Mouse (Mus musculus): ENCODE measurements around the gene Bola1. TPM values are rescaled to one million over a fixed set of nuclear protein-coding genes. Genes with fewer than 3 reads are reported as not detected.
"Not testable (repeated sequence)": the region's sequence is repeated elsewhere in the genome, so short reads cannot be mapped to it uniquely, and the experiment has no call there.

Bola1 gene
- polyA plus RNA-seq, 1 experiment, result 12.7 TPM

DNA sequence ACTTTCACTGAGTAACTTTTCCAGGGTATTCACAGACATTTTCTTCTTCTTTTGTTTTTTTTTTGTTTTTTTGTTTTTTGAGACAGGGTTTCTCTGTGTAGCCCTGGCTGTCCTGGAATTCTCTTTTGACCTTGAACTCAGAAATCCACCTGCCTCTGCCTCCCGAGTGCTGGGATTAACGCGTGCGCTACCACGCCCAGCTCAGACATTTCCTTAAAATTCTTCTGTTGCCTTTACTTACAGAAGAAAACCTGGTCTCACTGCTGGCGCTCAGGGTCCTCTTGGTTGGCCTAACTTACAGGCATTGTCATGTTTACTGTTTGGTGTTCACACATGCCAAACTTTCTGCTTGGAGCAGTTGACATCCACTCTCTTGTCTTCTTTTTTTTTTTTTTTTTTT is 44.3 kb downstream of the Bola1 start:
- 94% methylated on average over 6 of the region's 6 CpGs for WGBS
- H3K27ac ChIP-seq (ENCODE audit: control insufficient read depth, insufficient read depth, low read depth, low read length, poor library complexity), result no peak overlapping the region
- no peak overlapping the region for H3K4me3 ChIP-seq (replicated peaks; ENCODE audit: control insufficient read depth, low read depth, low read length)
- no peak for TF ChIP-seq POLR2A (IDR thresholded peaks at IDR 0.05; ENCODE audit: borderline replicate concordance, control insufficient read depth, low read depth, low read length)
- TF ChIP-seq CTCF (IDR thresholded peaks at IDR 0.05; ENCODE audit: control insufficient read depth, insufficient read depth, low read length), result no peak
- H3K4me1 ChIP-seq (ENCODE audit: control insufficient read depth, insufficient read depth, low read length), result peaks cover 2% of the 10 kb centered on the region

DNA sequence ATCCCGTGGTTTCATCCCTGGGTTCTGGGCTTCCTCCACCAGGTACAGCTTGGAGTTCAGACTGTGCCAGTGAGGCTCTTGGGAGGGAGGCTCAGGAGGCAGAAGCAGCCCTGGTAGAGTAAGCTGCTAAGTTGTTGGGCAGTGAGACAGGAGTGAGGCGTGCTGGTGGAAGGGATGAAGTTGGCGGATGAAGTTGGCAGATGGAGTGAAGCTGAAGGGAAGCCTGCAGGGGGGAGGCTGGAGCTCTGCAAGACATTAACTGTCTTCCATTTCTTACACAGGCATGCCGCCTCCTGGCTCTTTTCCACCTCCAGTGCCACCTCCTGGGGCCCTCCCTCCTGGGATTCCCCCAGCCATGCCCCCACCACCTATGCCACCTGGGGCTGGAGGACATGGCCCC is 45.5 kb downstream of the Bola1 start:
- H3K27ac ChIP-seq (ENCODE audit: control insufficient read depth, insufficient read depth, low read depth, low read length, poor library complexity); H3K4me1 ChIP-seq (ENCODE audit: control insufficient read depth, insufficient read depth, low read length); H3K4me3 ChIP-seq (replicated peaks; ENCODE audit: control insufficient read depth, low read depth, low read length): not testable (repeated sequence)
- WGBS, result 87% methylated on average over 4 of the region's 4 CpGs

DNA sequence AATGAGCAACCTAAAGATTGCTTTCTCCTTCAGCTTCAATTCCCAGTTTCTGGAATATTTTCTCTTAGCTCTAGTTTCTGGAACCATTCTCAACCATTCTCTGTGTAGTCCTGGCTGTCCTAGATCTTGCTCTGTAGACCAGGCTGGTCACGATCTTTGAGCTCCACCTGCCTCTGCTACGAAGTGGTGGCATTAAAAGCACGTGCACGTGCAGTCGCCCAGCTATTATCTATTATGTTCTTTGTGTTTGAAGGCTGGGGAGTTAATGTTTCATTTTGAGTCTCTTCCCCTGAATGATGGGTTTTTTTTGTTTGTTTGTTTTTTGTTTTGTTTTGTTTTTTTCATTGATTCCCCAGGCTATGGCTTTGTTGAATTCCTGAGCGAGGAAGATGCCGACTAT is 46.3 kb downstream of the Bola1 start:
- no peak for TF ChIP-seq POLR2A (IDR thresholded peaks at IDR 0.05; ENCODE audit: borderline replicate concordance, control insufficient read depth, low read depth, low read length)
- TF ChIP-seq CTCF (IDR thresholded peaks at IDR 0.05; ENCODE audit: control insufficient read depth, insufficient read depth, low read length), result no peak
- H3K27ac ChIP-seq (ENCODE audit: control insufficient read depth, insufficient read depth, low read depth, low read length, poor library complexity), result no peak overlapping the region
- H3K4me1 ChIP-seq (ENCODE audit: control insufficient read depth, insufficient read depth, low read length), result peaks cover 2% of the 10 kb centered on the region
- H3K4me3 ChIP-seq (replicated peaks; ENCODE audit: control insufficient read depth, low read depth, low read length), result peak overlapping the region; percentile 69
- 49% methylated on average over 7 of the region's 7 CpGs for WGBS

DNA sequence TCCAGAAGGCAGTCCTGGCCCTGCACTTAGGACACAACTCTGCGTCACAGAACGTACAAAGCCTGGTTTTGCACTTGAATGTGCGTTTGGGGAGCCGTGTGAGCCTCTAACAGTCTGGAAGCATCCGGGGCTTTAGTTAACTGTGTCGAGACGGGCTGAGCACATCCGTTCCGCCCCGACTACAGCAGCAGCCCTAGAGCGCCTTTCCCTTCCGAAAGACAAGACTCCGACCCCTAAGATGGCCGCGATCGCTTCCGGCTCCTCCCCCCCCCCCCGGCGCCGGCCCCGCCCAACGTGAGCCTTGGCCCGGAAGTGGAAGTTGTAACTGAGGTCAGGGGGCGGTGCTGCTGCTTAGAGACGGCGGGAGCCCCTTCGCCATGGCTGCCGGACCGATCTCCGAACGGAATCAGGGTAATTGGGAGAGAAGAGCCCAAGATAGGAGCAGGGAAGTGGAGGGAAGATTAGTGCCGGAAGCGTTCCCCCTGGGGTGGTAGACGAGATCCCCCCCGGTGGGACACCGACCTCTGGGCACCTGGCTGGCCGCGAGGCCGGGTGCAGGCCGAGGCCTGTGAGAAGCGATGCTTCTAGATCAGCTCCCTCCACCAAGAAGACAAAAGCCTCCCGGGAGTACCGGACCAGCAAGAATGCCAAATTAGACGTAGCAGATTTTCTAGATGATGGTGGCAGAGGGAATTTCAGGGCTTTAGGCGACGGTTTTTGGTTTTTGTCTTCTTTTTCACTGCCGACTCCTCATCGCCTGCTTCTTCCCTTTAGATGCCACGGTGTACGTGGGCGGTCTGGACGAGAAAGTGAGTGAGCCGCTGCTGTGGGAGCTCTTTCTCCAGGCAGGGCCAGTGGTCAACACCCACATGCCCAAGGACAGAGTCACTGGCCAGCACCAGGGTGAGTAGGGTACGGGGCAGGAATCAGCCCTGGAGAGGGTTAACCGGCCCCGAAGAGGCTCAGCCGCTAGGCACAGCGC is 47.0 kb downstream of the Bola1 start, which contains the start of gene Sf3b4:
Gene Sf3b4, plus strand, starts transcription at position 136 of the 982 bp plus-strand sequence.
- peak within 1 kb of the TSS; percentile 80 for H3K4me3 ChIP-seq (replicated peaks; ENCODE audit: control insufficient read depth, low read depth, low read length)
- peak within 1 kb of the TSS; percentile 97 for H3K27ac ChIP-seq (ENCODE audit: control insufficient read depth, insufficient read depth, low read depth, low read length, poor library complexity)
- WGBS, result under 1% methylated on average over 58 of the region's 58 CpGs
- H3K4me1 ChIP-seq (ENCODE audit: control insufficient read depth, insufficient read depth, low read length), result peaks cover 2% of the 10 kb centered on the region
- TF ChIP-seq CTCF (IDR thresholded peaks at IDR 0.05; ENCODE audit: control insufficient read depth, insufficient read depth, low read length) (no peak), POLR2A (IDR thresholded peaks at IDR 0.05; ENCODE audit: borderline replicate concordance, control insufficient read depth, low read depth, low read length) (peak; percentile 95; the same call in 1 of the 2 replicates)

DNA sequence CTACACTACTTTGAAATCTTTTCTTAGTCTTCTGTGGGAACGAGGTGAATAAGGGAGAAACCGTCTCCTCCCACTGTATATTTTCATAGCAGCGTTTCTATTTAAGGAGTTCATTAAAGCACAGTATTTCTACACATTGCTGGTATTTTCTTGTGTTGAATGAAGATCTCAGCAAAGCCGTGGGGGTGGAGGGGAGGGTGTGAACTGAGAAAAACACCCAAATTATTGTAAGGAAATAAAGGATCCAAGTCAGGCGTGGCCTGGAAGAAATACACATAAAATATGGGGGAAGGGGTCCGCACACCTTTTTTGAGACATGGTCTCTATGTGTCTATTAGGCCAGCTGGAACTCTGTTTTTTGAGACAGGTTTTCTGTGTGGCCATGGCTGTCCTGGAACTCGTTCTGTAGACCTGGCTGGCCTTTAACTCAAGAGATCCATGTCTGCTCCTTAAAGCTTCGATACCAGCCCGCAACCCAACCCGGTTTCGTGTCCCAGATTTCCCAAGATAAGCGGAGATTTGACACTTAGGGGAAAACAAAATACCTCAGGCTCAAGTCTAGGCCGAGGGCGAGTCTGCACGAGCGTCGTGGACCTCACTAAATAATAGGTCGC is 47.8 kb downstream of the Bola1 start:
- H3K4me3 ChIP-seq (replicated peaks; ENCODE audit: control insufficient read depth, low read depth, low read length), result peak overlapping the region; percentile 80
- TF ChIP-seq POLR2A (IDR thresholded peaks at IDR 0.05; ENCODE audit: borderline replicate concordance, control insufficient read depth, low read depth, low read length), result no peak
- TF ChIP-seq CTCF (IDR thresholded peaks at IDR 0.05; ENCODE audit: control insufficient read depth, insufficient read depth, low read length), result no peak
- peak overlapping the region; percentile 97 for H3K27ac ChIP-seq (ENCODE audit: control insufficient read depth, insufficient read depth, low read depth, low read length, poor library complexity)
- peaks cover 2% of the 10 kb centered on the region for H3K4me1 ChIP-seq (ENCODE audit: control insufficient read depth, insufficient read depth, low read length)
- WGBS, result 17% methylated on average over 18 of the region's 18 CpGs

DNA sequence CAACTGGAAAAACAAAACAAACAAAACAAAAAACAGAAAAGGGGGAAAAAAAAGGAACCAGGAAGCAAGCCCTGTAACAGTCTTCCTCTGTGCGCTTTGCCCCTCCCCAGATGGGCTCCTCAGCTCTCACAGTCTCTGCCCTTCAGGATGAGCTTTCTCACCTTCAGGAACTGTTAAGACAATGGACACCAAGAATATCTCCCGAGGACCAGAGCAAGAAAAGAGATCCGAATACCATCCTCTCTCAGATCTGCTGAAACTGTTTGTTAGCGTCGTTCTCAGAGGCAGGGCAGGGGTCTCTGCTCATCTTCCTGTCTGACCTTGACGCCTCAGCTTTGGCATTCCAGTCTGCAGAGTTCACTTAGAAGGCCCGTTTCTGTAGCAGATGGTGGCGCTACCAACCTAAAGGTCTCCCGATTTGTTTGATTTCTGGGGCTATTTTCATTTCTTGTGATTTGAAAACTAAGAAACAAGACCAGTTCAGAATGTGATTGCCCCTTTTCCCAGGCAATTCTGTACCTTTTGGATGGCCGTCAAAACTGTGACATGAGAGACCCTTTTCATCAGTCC is 48.4 kb downstream of the Bola1 start:
- Histone ChIP-seq H3K4me3 (replicated peaks; ENCODE audit: control insufficient read depth, low read depth, low read length) (no peak overlapping the region), H3K27ac (ENCODE audit: control insufficient read depth, insufficient read depth, low read depth, low read length, poor library complexity) (no peak overlapping the region), H3K4me1 (ENCODE audit: control insufficient read depth, insufficient read depth, low read length) (peaks cover 2% of the 10 kb centered on the region)
- no peak for TF ChIP-seq CTCF (IDR thresholded peaks at IDR 0.05; ENCODE audit: control insufficient read depth, insufficient read depth, low read length)
- no peak for TF ChIP-seq POLR2A (IDR thresholded peaks at IDR 0.05; ENCODE audit: borderline replicate concordance, control insufficient read depth, low read depth, low read length)
- 55% methylated on average over 10 of the region's 10 CpGs for WGBS

DNA sequence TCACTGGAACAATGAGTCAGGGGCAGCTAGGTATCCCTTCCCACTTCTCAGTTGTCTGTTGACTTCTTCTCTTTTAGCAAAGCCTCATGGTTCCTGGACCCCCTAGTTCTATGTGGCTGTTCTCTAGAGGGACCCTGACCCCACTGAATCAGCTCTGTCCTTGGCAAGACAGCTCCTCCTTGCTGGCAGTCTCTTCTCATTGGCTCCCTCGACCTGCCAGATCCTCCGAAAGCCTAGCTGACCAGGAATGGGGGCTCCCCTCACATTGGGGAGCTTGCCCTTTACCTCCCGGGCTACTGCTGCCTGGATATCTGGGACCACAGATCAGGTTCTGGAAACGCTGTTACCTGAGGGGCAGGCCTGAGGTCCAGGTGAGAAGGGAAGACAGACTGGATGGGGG is 49.2 kb downstream of the Bola1 start:
- 96% methylated on average over 4 of the region's 4 CpGs for WGBS
- H3K4me3 ChIP-seq (replicated peaks; ENCODE audit: control insufficient read depth, low read depth, low read length), result no peak overlapping the region
- no peak overlapping the region for H3K27ac ChIP-seq (ENCODE audit: control insufficient read depth, insufficient read depth, low read depth, low read length, poor library complexity)
- TF ChIP-seq CTCF (IDR thresholded peaks at IDR 0.05; ENCODE audit: control insufficient read depth, insufficient read depth, low read length), result no peak
- no peak for TF ChIP-seq POLR2A (IDR thresholded peaks at IDR 0.05; ENCODE audit: borderline replicate concordance, control insufficient read depth, low read depth, low read length)
- peaks cover 2% of the 10 kb centered on the region for H3K4me1 ChIP-seq (ENCODE audit: control insufficient read depth, insufficient read depth, low read length)

DNA sequence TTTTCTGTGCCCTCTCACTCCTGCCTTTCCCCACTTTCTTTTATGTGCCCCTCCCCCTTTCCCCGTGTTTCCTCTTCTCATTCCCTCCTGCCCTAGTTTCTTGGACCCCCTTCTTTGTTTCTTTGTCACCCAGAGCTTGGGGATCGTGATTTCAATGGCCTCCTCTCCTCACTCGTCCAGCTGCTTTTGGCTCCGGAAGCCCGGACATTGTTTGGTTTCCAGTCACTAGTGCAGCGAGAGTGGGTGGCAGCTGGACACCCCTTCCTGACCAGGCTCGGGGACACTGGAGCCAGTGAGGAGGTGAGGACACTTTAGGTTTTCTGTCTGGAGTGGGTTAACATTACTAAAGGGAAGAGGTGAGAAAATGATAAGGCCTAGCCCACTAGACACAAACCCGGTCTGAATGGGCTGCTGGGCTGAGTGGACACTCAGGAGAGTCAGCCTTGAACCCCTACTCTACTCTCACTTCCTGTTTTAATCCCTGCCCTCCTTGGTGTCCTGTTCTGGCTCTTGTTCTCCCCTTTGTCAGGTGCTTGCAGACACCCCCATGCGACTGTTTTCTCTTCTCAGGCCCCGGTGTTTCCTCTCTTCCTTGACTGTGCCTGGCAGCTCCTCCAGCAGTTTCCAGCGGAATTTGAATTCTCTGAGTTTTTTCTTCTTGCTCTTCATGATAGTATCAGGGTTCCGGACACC is 50.9 kb downstream of the Bola1 start:
- Histone ChIP-seq H3K4me3 (replicated peaks; ENCODE audit: control insufficient read depth, low read depth, low read length) (no peak overlapping the region), H3K4me1 (ENCODE audit: control insufficient read depth, insufficient read depth, low read length) (peaks cover 2% of the 10 kb centered on the region), H3K27ac (ENCODE audit: control insufficient read depth, insufficient read depth, low read depth, low read length, poor library complexity) (no peak overlapping the region)
- 79% methylated on average over 12 of the region's 12 CpGs for WGBS
- no peak for TF ChIP-seq CTCF (IDR thresholded peaks at IDR 0.05; ENCODE audit: control insufficient read depth, insufficient read depth, low read length)
- no peak for TF ChIP-seq POLR2A (IDR thresholded peaks at IDR 0.05; ENCODE audit: borderline replicate concordance, control insufficient read depth, low read depth, low read length)

Measured in bone marrow, adult 2 months (tissue).